Mouse (Mus musculus): ENCODE measurements around the gene Med13l.
A peak's percentile ranks its signal among the peaks of the same experiment; 100 is the strongest.

The Med13l gene

GRCm38 (mm10) chr5:118789776-118790175 lies 229.3 kb downstream of the Med13l start:
- DNase-seq (ENCODE audit: low read depth), result no peak

- DNase-seq (ENCODE audit: low read depth), result no peak
These were observed 237.3 kb downstream of the Med13l start for GRCm38 (mm10) chr5:118797811-118798210.

- DNase-seq (ENCODE audit: low read depth), result no peak
These were observed 241.1 kb downstream of the Med13l start for GRCm38 (mm10) chr5:118801592-118801991.

- no peak for DNase-seq (ENCODE audit: low read depth)
These were observed 241.6 kb downstream of the Med13l start for GRCm38 (mm10) chr5:118802036-118802435.

- no peak for DNase-seq (ENCODE audit: low read depth)
These were observed 248.5 kb downstream of the Med13l start for GRCm38 (mm10) chr5:118808946-118809345.

GRCm38 (mm10) chr5:118809588-118809987 lies 249.1 kb downstream of the Med13l start:
- DNase-seq (ENCODE audit: low read depth), result no peak

- DNase-seq (ENCODE audit: low read depth), result no peak
These were observed 251.2 kb downstream of the Med13l start for GRCm38 (mm10) chr5:118811690-118812089.

- DNase-seq (ENCODE audit: low read depth), result peak; percentile 17
These were observed 251.9 kb downstream of the Med13l start for GRCm38 (mm10) chr5:118812421-118812820.

- no peak for DNase-seq (ENCODE audit: low read depth)
These were observed 252.5 kb downstream of the Med13l start for GRCm38 (mm10) chr5:118812947-118813401.

GRCm38 (mm10) chr5:118814052-118814451 lies 253.6 kb downstream of the Med13l start:
- peak; percentile 57 for DNase-seq (ENCODE audit: low read depth)
